8 mouse cellular contexts compared by ENCODE assay signal in genomic region chr2:155357686-155358399, GRCm38 (mm10). TPM values are rescaled to one million over a fixed set of nuclear protein-coding genes. Genes with fewer than 3 reads are reported as not detected.
DNase-seq lines count a peak whose midpoint lies in the region; ATAC-seq and TF ChIP-seq lines count a peak whose summit lies in the region.

No protein-coding gene starts in this region.

- no peak for ATAC-seq in megakaryocyte, adult 5-6 weeks (ENCODE audit: poor library complexity, severe bottlenecking)
- peak; percentile 11; the same call in 1 of the 2 replicates for ATAC-seq in heart, postnatal 0 days (ENCODE audit: insufficient read depth, low read depth)
- peak; percentile 18 for ATAC-seq in neural tube, embryonic 11.5 days (ENCODE audit: insufficient read depth, low FRiP score, low TSS enrichment)

- H3K27me3 ChIP-seq in megakaryocyte, embryonic 14.5 days (replicated peaks), result peaks cover 4% of the 10 kb centered on the region
- H3K27me3 ChIP-seq in heart, postnatal 0 days (ENCODE audit: control insufficient read depth, insufficient read depth, low read length), result no peaks in the 10 kb centered on the region
- no peaks in the 10 kb centered on the region for H3K27me3 ChIP-seq in limb, embryonic 10.5 days (ENCODE audit: low read depth, poor library complexity, severe bottlenecking)
- H3K27me3 ChIP-seq in neural tube, embryonic 11.5 days (ENCODE audit: control insufficient read depth, insufficient read depth, low read length), result no peaks in the 10 kb centered on the region

- H3K9me3 ChIP-seq in megakaryocyte, embryonic 14.5 days, result no peaks in the 10 kb centered on the region
- no peaks in the 10 kb centered on the region for H3K9me3 ChIP-seq in heart, postnatal 0 days (replicated peaks; ENCODE audit: control insufficient read depth, low read length)
- no peaks in the 10 kb centered on the region for H3K9me3 ChIP-seq in limb, embryonic 10.5 days (replicated peaks)
- no peaks in the 10 kb centered on the region for H3K9me3 ChIP-seq in neural tube, embryonic 11.5 days (ENCODE audit: control insufficient read depth, low read length)

- 19% methylated on average over 14 of the region's 14 CpGs for WGBS in heart, postnatal 0 days
- 35% methylated on average over 14 of the region's 14 CpGs for WGBS in limb, embryonic 10.5 days
- WGBS in neural tube, embryonic 11.5 days, result 35% methylated on average over 14 of the region's 14 CpGs

- H3K9ac ChIP-seq in heart, postnatal 0 days (replicated peaks; ENCODE audit: low read depth, low read length), result peak overlapping the region; percentile 36; the same call in 1 of the 2 replicates
- peak overlapping the region; percentile 47 for H3K9ac ChIP-seq in neural tube, embryonic 11.5 days (ENCODE audit: low read length)

- H3K4me2 ChIP-seq in heart, postnatal 0 days (ENCODE audit: low read depth, low read length), result peak overlapping the region; percentile 76
- peak overlapping the region; percentile 41 for H3K4me2 ChIP-seq in neural tube, embryonic 11.5 days (ENCODE audit: low read depth)

- H3K36me3 ChIP-seq in megakaryocyte, embryonic 14.5 days (replicated peaks; ENCODE audit: low read length), result no peaks in the 10 kb centered on the region
- no peaks in the 10 kb centered on the region for H3K36me3 ChIP-seq in heart, postnatal 0 days (replicated peaks; ENCODE audit: control insufficient read depth, insufficient read depth, low read length)
- no peaks in the 10 kb centered on the region for H3K36me3 ChIP-seq in limb, embryonic 10.5 days
- H3K36me3 ChIP-seq in neural tube, embryonic 11.5 days (ENCODE audit: control insufficient read depth, insufficient read depth, low read length), result no peaks in the 10 kb centered on the region

- H3K27ac ChIP-seq in heart, postnatal 0 days (ENCODE audit: low read depth), result peak overlapping the region; percentile 51; the same call in 1 of the 2 replicates
- H3K27ac ChIP-seq in limb, embryonic 10.5 days, result peak overlapping the region; percentile 90
- H3K27ac ChIP-seq in neural tube, embryonic 11.5 days (ENCODE audit: low read depth, low read length), result no peak overlapping the region

- TF ChIP-seq CTCF in heart, postnatal 0 days (IDR thresholded peaks at IDR 0.05; ENCODE audit: low read depth), result no peak

- no peak for TF ChIP-seq EP300 in heart, postnatal 0 days (IDR thresholded peaks at IDR 0.05; ENCODE audit: low read depth)

- peak overlapping the region; percentile 93 for H3K4me3 ChIP-seq in megakaryocyte, embryonic 14.5 days (replicated peaks)
- H3K4me3 ChIP-seq in heart, postnatal 0 days (ENCODE audit: low read depth, low read length), result peak overlapping the region; percentile 83
- peak overlapping the region; percentile 83 for H3K4me3 ChIP-seq in limb, embryonic 10.5 days
- peak overlapping the region; percentile 63 for H3K4me3 ChIP-seq in neural tube, embryonic 11.5 days (ENCODE audit: low read depth, low read length)

- peak; percentile 20 to 43 for DNase-seq in cerebellum, postnatal 10 days
- no peak for DNase-seq in heart, postnatal 0 days (ENCODE audit: low spot score)
- DNase-seq in limb, embryonic 10.5 days (ENCODE audit: low spot score), result peak; percentile 38
- DNase-seq in neural tube, embryonic 11.5 days (ENCODE audit: low spot score), result no peak
- no peak for DNase-seq in gastrocnemius, postnatal 10 days
- DNase-seq in spleen, adult 12 weeks (ENCODE audit: low spot score), result no peak

- H3K4me1 ChIP-seq in megakaryocyte, embryonic 14.5 days, result peaks cover 17% of the 10 kb centered on the region
- peaks cover 6% of the 10 kb centered on the region for H3K4me1 ChIP-seq in heart, postnatal 0 days (ENCODE audit: control insufficient read depth, insufficient read depth)
- H3K4me1 ChIP-seq in limb, embryonic 10.5 days, result peaks cover 13% of the 10 kb centered on the region
- no peaks in the 10 kb centered on the region; the same call in 1 of the 2 replicates for H3K4me1 ChIP-seq in neural tube, embryonic 11.5 days (ENCODE audit: control insufficient read depth, insufficient read depth, low read length)

RNA-seq across cellular contexts. Expression of gene Pigu, which starts 0.6 kb away (rescaled TPM):
- polyA plus RNA-seq in megakaryocyte, embryonic 14.5 days (2012; ENCODE audit: insufficient read depth, low replicate concordance), result 9.1 and 13.0 TPM in 2 replicates
- total RNA-seq in megakaryocyte, adult 5-6 weeks (2015), result 33.3 and 41.5 TPM in 2 replicates
- 23.7 and 24.4 TPM in 2 replicates for total RNA-seq in megakaryocyte, adult 5-6 weeks (2017)
- total RNA-seq in heart, postnatal 0 days (2014; rRNA removed; ENCODE audit: low replicate concordance), result 43.7 and 49.0 TPM in 2 replicates
- polyA plus RNA-seq in heart, postnatal 0 days (2015; fragmentation: Nextera tagmentation; extraction: Ambion mirVana), result 42.9 and 43.3 TPM in 2 replicates
- polyA plus RNA-seq in limb, embryonic 10.5 days (2016; fragmentation: Nextera tagmentation; extraction: Ambion mirVana), result 51.7 and 53.9 TPM in 2 replicates
- 56.1 and 58.0 TPM in 2 replicates for polyA plus RNA-seq in neural tube, embryonic 11.5 days (2014; fragmentation: Nextera tagmentation; extraction: Ambion mirVana)
- total RNA-seq in gastrocnemius, postnatal 10 days (2021), result 10 to 100 TPM; 27.1 to 27.5 TPM

RNA-seq across cellular contexts. Expression of gene Trp53inp2, which starts 23.0 kb away (rescaled TPM):
- 12.7 and 21.9 TPM in 2 replicates for polyA plus RNA-seq in megakaryocyte, embryonic 14.5 days (2012; ENCODE audit: insufficient read depth, low replicate concordance)
- 30.5 and 31.0 TPM in 2 replicates for total RNA-seq in megakaryocyte, adult 5-6 weeks (2015)
- total RNA-seq in megakaryocyte, adult 5-6 weeks (2017), result 18.8 and 29.5 TPM in 2 replicates
- total RNA-seq in heart, postnatal 0 days (2014; rRNA removed; ENCODE audit: low replicate concordance), result 348 and 401 TPM in 2 replicates
- 197 and 202 TPM in 2 replicates for polyA plus RNA-seq in heart, postnatal 0 days (2015; fragmentation: Nextera tagmentation; extraction: Ambion mirVana)
- polyA plus RNA-seq in limb, embryonic 10.5 days (2016; fragmentation: Nextera tagmentation; extraction: Ambion mirVana), result 15.2 and 23.5 TPM in 2 replicates
- polyA plus RNA-seq in neural tube, embryonic 11.5 days (2014; fragmentation: Nextera tagmentation; extraction: Ambion mirVana), result 94.0 and 104 TPM in 2 replicates
- 100 to 1,000 TPM; 215 to 242 TPM for total RNA-seq in gastrocnemius, postnatal 10 days (2021)

Comparison
In these comparisons a context has a peak if more than half of its experiments do, and no peak if none do; other contexts are left out.
1. DNase-seq: peak in cerebellum, postnatal 10 days (2 of 2) and limb, embryonic 10.5 days (single experiment); none in heart, postnatal 0 days (single experiment), neural tube, embryonic 11.5 days (single experiment), gastrocnemius, postnatal 10 days (single experiment) and spleen, adult 12 weeks (single experiment).
2. Peak in every context shown above with its lines, with median percentiles within 50 percentile points of each other: H3K4me3 ChIP-seq.